ENCODE assay signal across 8 mouse cellular contexts in genomic region chr1:95667435-95668252, GRCm38 (mm10). TPM values are rescaled to one million over a fixed set of nuclear protein-coding genes. Genes with fewer than 3 reads are reported as not detected.
DNase-seq lines count a peak whose midpoint lies in the region; ATAC-seq and TF ChIP-seq lines count a peak whose summit lies in the region.

Gene St8sia4, minus strand, starts transcription at chr1:95667571.

- no peak for TF ChIP-seq POLR2A in ES-Bruce4 (IDR thresholded peaks at IDR 0.05; ENCODE audit: insufficient read depth, low read length)
- no peak for TF ChIP-seq POLR2A in cerebellum, adult 2 months (IDR thresholded peaks at IDR 0.05; ENCODE audit: borderline replicate concordance, insufficient read depth, low read length)
- peak; percentile 72 for TF ChIP-seq POLR2A in olfactory bulb, adult 2 months (IDR thresholded peaks at IDR 0.05; ENCODE audit: insufficient read depth, low read depth, low read length)

- no peak for TF ChIP-seq CTCF in ES-Bruce4 (IDR thresholded peaks at IDR 0.05; ENCODE audit: low read depth, low read length)
- TF ChIP-seq CTCF in cerebellum, adult 2 months (IDR thresholded peaks at IDR 0.05; ENCODE audit: borderline replicate concordance, insufficient read depth, low read depth, low read length) = no peak
- 0 out of 2 replicates have a peak, but pooled peaks have one; percentile 13 for TF ChIP-seq CTCF in olfactory bulb, adult 2 months (IDR thresholded peaks at IDR 0.05; ENCODE audit: insufficient read depth, low read depth, low read length)

- no peaks in the 10 kb centered on the region for H3K9me3 ChIP-seq in ES-Bruce4 (replicated peaks; ENCODE audit: control insufficient read depth, insufficient read depth, low read length, poor library complexity, severe bottlenecking)
- H3K9me3 ChIP-seq in lung, embryonic 15.5 days = no peaks in the 10 kb centered on the region

- H3K27ac ChIP-seq in ES-Bruce4 (ENCODE audit: insufficient read depth, low read length) = no peak within 1 kb of the TSS
- no peak within 1 kb of the TSS for H3K27ac ChIP-seq in cerebellum, adult 2 months (ENCODE audit: insufficient read depth, low read length)
- H3K27ac ChIP-seq in lung, embryonic 15.5 days = peak within 1 kb of the TSS; percentile 20
- peak within 1 kb of the TSS; percentile 80 for H3K27ac ChIP-seq in olfactory bulb, adult 2 months (ENCODE audit: insufficient read depth, low read depth, low read length)

- under 1% methylated on average over 52 of the region's 52 CpGs for WGBS in cerebellum, adult 2 months
- WGBS in lung, embryonic 15.5 days = under 1% methylated on average over 52 of the region's 52 CpGs
- WGBS in olfactory bulb, adult 2 months = under 1% methylated on average over 52 of the region's 52 CpGs

- H3K9ac ChIP-seq in ES-Bruce4 (ENCODE audit: low read depth, poor library complexity, severe bottlenecking) = no peak within 1 kb of the TSS
- H3K9ac ChIP-seq in lung, embryonic 15.5 days = peak within 1 kb of the TSS; percentile 46

- no peaks in the 10 kb centered on the region for H3K36me3 ChIP-seq in ES-Bruce4 (ENCODE audit: control insufficient read depth, insufficient read depth, low read length, poor library complexity, severe bottlenecking)
- H3K36me3 ChIP-seq in lung, embryonic 15.5 days = no peaks in the 10 kb centered on the region

- peak within 1 kb of the TSS; percentile 79 for H3K4me2 ChIP-seq in lung, embryonic 15.5 days

- peak; percentile 91 to 93 for ATAC-seq in hematopoietic stem cell, adult 5-6 weeks (replicated peaks in 1 of 2; ENCODE audit: insufficient read depth in 1 of 2, low FRiP score in 2 of 2, low TSS enrichment in 1 of 2, low read depth in 1 of 2, poor library complexity in 2 of 2, severe bottlenecking in 2 of 2)
- peak; percentile 95 for ATAC-seq in lung, embryonic 15.5 days (ENCODE audit: borderline replicate concordance, extremely low read depth, low FRiP score, low TSS enrichment)

- peak within 1 kb of the TSS; percentile 59 for H3K4me3 ChIP-seq in ES-Bruce4 (ENCODE audit: low read depth, low read length)
- H3K4me3 ChIP-seq in cerebellum, adult 2 months (replicated peaks; ENCODE audit: insufficient read depth, low read depth, low read length) = peak within 1 kb of the TSS; percentile 58
- peak within 1 kb of the TSS; percentile 64 for H3K4me3 ChIP-seq in lung, embryonic 15.5 days
- peak within 1 kb of the TSS; percentile 85 for H3K4me3 ChIP-seq in olfactory bulb, adult 2 months (ENCODE audit: insufficient read depth, low read depth, low read length)

- peak; percentile 58 to 63 for DNase-seq in cerebellum, adult 2 months
- DNase-seq in forelimb bud, embryonic 11.5 days (ENCODE audit: low read depth, low spot score) = peak; percentile 81
- peak; percentile 81 for DNase-seq in layer of hippocampus, adult 9-10 months (ENCODE audit: low spot score)
- peak; percentile 93 to 96 for DNase-seq in thymus, adult 18-20 months

- no peaks in the 10 kb centered on the region for H3K4me1 ChIP-seq in ES-Bruce4 (ENCODE audit: control insufficient read depth, insufficient read depth, low read length)
- no peaks in the 10 kb centered on the region for H3K4me1 ChIP-seq in cerebellum, adult 2 months (ENCODE audit: control insufficient read depth, insufficient read depth, low read length)
- peaks cover 21% of the 10 kb centered on the region for H3K4me1 ChIP-seq in lung, embryonic 15.5 days
- peaks cover 5% of the 10 kb centered on the region for H3K4me1 ChIP-seq in olfactory bulb, adult 2 months (ENCODE audit: control insufficient read depth, insufficient read depth, low read length)

- no peak for TF ChIP-seq EP300 in ES-Bruce4 (IDR thresholded peaks at IDR 0.05; ENCODE audit: insufficient read depth, low read depth, low read length)

- H3K27me3 ChIP-seq in ES-Bruce4 (ENCODE audit: control insufficient read depth, insufficient read depth, low read length, poor library complexity, severe bottlenecking) = 0 out of 2 replicates have a peak, but pooled peaks cover 2% of the 10 kb centered on the region
- no peaks in the 10 kb centered on the region; the same call in 1 of the 2 replicates for H3K27me3 ChIP-seq in cerebellum, adult 2 months (ENCODE audit: control insufficient read depth, insufficient read depth, low read length)
- no peaks in the 10 kb centered on the region for H3K27me3 ChIP-seq in lung, embryonic 15.5 days

RNA-seq across cellular contexts. Expression of gene St8sia4, which starts in this region (rescaled TPM):
- 0.31 and 0.43 TPM in 2 replicates for polyA plus RNA-seq in ES-Bruce4 (2011; ENCODE audit: insufficient read depth, insufficient read length, low read depth, missing spikeins)
- 3.0 and 3.3 TPM in 2 replicates for polyA plus RNA-seq in cerebellum, adult 2 months (2012; rRNA removed)
- 84.7 and 112 TPM in 2 replicates for total RNA-seq in hematopoietic stem cell, adult 5-6 weeks (2017)
- polyA plus RNA-seq in lung, embryonic 15.5 days (2015; fragmentation: Nextera tagmentation; extraction: Ambion mirVana) = 10.4 and 11.1 TPM in 2 replicates
- not detected in 2 replicates for polyA plus RNA-seq in olfactory bulb, adult 2 months (2012; ENCODE audit: insufficient read depth, insufficient read length, low replicate concordance, missing spikeins)

Comparison
In these comparisons a context has a peak if more than half of its experiments do, and no peak if none do; other contexts are left out.
1. H3K27ac ChIP-seq: peak in lung, embryonic 15.5 days (single experiment) and olfactory bulb, adult 2 months (single experiment); none in ES-Bruce4 (single experiment) and cerebellum, adult 2 months (single experiment).
2. Peak in every context shown above with its lines, with median percentiles within 50 percentile points of each other: H3K4me3 ChIP-seq and DNase-seq.